Mouse (Mus musculus): ENCODE measurements at regions not wholly inside any gene's neighbourhood (a gene's known extent, or its start where the extent isn't known, plus 50 kb on each side); places are given as distances from the start of the nearest gene placed in this dataset.

- Histone ChIP-seq H3K9ac (ENCODE audit: low read length) (no peak overlapping the region), H3K9me3 (ENCODE audit: control insufficient read depth, low read length) (no peaks in the 10 kb centered on the region), H3K27ac (ENCODE audit: low read length) (no peak overlapping the region), H3K4me1 (replicated peaks; ENCODE audit: control insufficient read depth, insufficient read depth, low read length) (no peaks in the 10 kb centered on the region), H3K36me3 (ENCODE audit: control insufficient read depth, insufficient read depth, low read length) (no peaks in the 10 kb centered on the region), H3K27me3 (ENCODE audit: control insufficient read depth, insufficient read depth, low read depth, low read length) (no peaks in the 10 kb centered on the region), H3K4me3 (ENCODE audit: low read length) (no peak overlapping the region), H3K4me2 (ENCODE audit: low read depth, low read length) (no peak overlapping the region)
- WGBS: 51% methylated on average over 3 of the region's 3 CpGs
- ATAC-seq (ENCODE audit: low read depth): no peak
Observed at GRCm38 (mm10) chr4:110119874-110120273, 142.0 kb downstream of the Dmrta2 start.

- Histone ChIP-seq H3K9ac (ENCODE audit: low read length) (no peak overlapping the region), H3K27me3 (ENCODE audit: control insufficient read depth, insufficient read depth, low read depth, low read length) (no peaks in the 10 kb centered on the region), H3K4me1 (replicated peaks; ENCODE audit: control insufficient read depth, insufficient read depth, low read length) (no peaks in the 10 kb centered on the region), H3K4me3 (ENCODE audit: low read length) (no peak overlapping the region), H3K4me2 (ENCODE audit: low read depth, low read length) (no peak overlapping the region), H3K9me3 (ENCODE audit: control insufficient read depth, low read length) (no peaks in the 10 kb centered on the region), H3K27ac (ENCODE audit: low read length) (no peak overlapping the region), H3K36me3 (ENCODE audit: control insufficient read depth, insufficient read depth, low read length) (no peaks in the 10 kb centered on the region)
- no peak for ATAC-seq (ENCODE audit: low read depth)
- 66% methylated on average over 9 of the region's 9 CpGs for WGBS
Observed at GRCm38 (mm10) chr4:110120761-110121160, 142.9 kb downstream of the Dmrta2 start.

GRCm38 (mm10) chr4:110121447-110121846 lies 143.6 kb downstream of the Dmrta2 start:
- no peak overlapping the region for H3K4me2 ChIP-seq (ENCODE audit: low read depth, low read length)
- H3K9ac ChIP-seq (ENCODE audit: low read length): no peak overlapping the region
- ATAC-seq (ENCODE audit: low read depth): no peak
- no peak overlapping the region for H3K27ac ChIP-seq (ENCODE audit: low read length)
- no peaks in the 10 kb centered on the region for H3K4me1 ChIP-seq (replicated peaks; ENCODE audit: control insufficient read depth, insufficient read depth, low read length)
- no peaks in the 10 kb centered on the region for H3K9me3 ChIP-seq (ENCODE audit: control insufficient read depth, low read length)
- H3K36me3 ChIP-seq (ENCODE audit: control insufficient read depth, insufficient read depth, low read length): no peaks in the 10 kb centered on the region
- H3K4me3 ChIP-seq (ENCODE audit: low read length): no peak overlapping the region
- 32% methylated on average over 5 of the region's 5 CpGs for WGBS
- H3K27me3 ChIP-seq (ENCODE audit: control insufficient read depth, insufficient read depth, low read depth, low read length): no peaks in the 10 kb centered on the region

- ATAC-seq (ENCODE audit: low read depth): no peak
- H3K9me3 ChIP-seq (ENCODE audit: control insufficient read depth, low read length): no peaks in the 10 kb centered on the region
- H3K9ac ChIP-seq (ENCODE audit: low read length): no peak overlapping the region
- no peak overlapping the region for H3K4me3 ChIP-seq (ENCODE audit: low read length)
- no peak overlapping the region for H3K27ac ChIP-seq (ENCODE audit: low read length)
- no peaks in the 10 kb centered on the region for H3K4me1 ChIP-seq (replicated peaks; ENCODE audit: control insufficient read depth, insufficient read depth, low read length)
- H3K27me3 ChIP-seq (ENCODE audit: control insufficient read depth, insufficient read depth, low read depth, low read length): no peaks in the 10 kb centered on the region
- 54% methylated on average over 6 of the region's 6 CpGs for WGBS
- H3K4me2 ChIP-seq (ENCODE audit: low read depth, low read length): no peak overlapping the region
- no peaks in the 10 kb centered on the region for H3K36me3 ChIP-seq (ENCODE audit: control insufficient read depth, insufficient read depth, low read length)
Observed at GRCm38 (mm10) chr4:110125067-110125784, 147.4 kb downstream of the Dmrta2 start.

GRCm38 (mm10) chr4:110127941-110128520 lies 150.2 kb downstream of the Dmrta2 start:
- 75% methylated on average over 3 of the region's 3 CpGs for WGBS
- no peak overlapping the region for H3K27ac ChIP-seq (ENCODE audit: low read length)
- no peaks in the 10 kb centered on the region for H3K36me3 ChIP-seq (ENCODE audit: control insufficient read depth, insufficient read depth, low read length)
- no peak overlapping the region for H3K9ac ChIP-seq (ENCODE audit: low read length)
- no peaks in the 10 kb centered on the region for H3K27me3 ChIP-seq (ENCODE audit: control insufficient read depth, insufficient read depth, low read depth, low read length)
- no peak for ATAC-seq (ENCODE audit: low read depth)
- H3K4me1 ChIP-seq (replicated peaks; ENCODE audit: control insufficient read depth, insufficient read depth, low read length): no peaks in the 10 kb centered on the region
- no peaks in the 10 kb centered on the region for H3K9me3 ChIP-seq (ENCODE audit: control insufficient read depth, low read length)
- H3K4me2 ChIP-seq (ENCODE audit: low read depth, low read length): no peak overlapping the region
- no peak overlapping the region for H3K4me3 ChIP-seq (ENCODE audit: low read length)

GRCm38 (mm10) chr4:110128918-110129317 lies 151.1 kb downstream of the Dmrta2 start:
- no peak overlapping the region for H3K9ac ChIP-seq (ENCODE audit: low read length)
- H3K27me3 ChIP-seq (ENCODE audit: control insufficient read depth, insufficient read depth, low read depth, low read length): no peaks in the 10 kb centered on the region
- WGBS: 12% methylated on average over 1 of the region's 1 CpGs
- H3K27ac ChIP-seq (ENCODE audit: low read length): no peak overlapping the region
- no peaks in the 10 kb centered on the region for H3K9me3 ChIP-seq (ENCODE audit: control insufficient read depth, low read length)
- no peak overlapping the region for H3K4me2 ChIP-seq (ENCODE audit: low read depth, low read length)
- no peak for ATAC-seq (ENCODE audit: low read depth)
- H3K4me3 ChIP-seq (ENCODE audit: low read length): no peak overlapping the region
- H3K36me3 ChIP-seq (ENCODE audit: control insufficient read depth, insufficient read depth, low read length): no peaks in the 10 kb centered on the region
- no peaks in the 10 kb centered on the region for H3K4me1 ChIP-seq (replicated peaks; ENCODE audit: control insufficient read depth, insufficient read depth, low read length)

- no peaks in the 10 kb centered on the region for H3K36me3 ChIP-seq (ENCODE audit: control insufficient read depth, insufficient read depth, low read length)
- no peak overlapping the region for H3K27ac ChIP-seq (ENCODE audit: low read length)
- no peak overlapping the region for H3K4me2 ChIP-seq (ENCODE audit: low read depth, low read length)
- H3K27me3 ChIP-seq (ENCODE audit: control insufficient read depth, insufficient read depth, low read depth, low read length): no peaks in the 10 kb centered on the region
- H3K4me3 ChIP-seq (ENCODE audit: low read length): no peak overlapping the region
- no peak for ATAC-seq (ENCODE audit: low read depth)
- H3K9me3 ChIP-seq (ENCODE audit: control insufficient read depth, low read length): no peaks in the 10 kb centered on the region
- no peaks in the 10 kb centered on the region for H3K4me1 ChIP-seq (replicated peaks; ENCODE audit: control insufficient read depth, insufficient read depth, low read length)
- 52% methylated on average over 3 of the region's 3 CpGs for WGBS
- H3K9ac ChIP-seq (ENCODE audit: low read length): no peak overlapping the region
Observed at GRCm38 (mm10) chr4:110129518-110129917, 151.7 kb downstream of the Dmrta2 start.

- H3K4me3 ChIP-seq (ENCODE audit: low read length): no peak overlapping the region
- no peaks in the 10 kb centered on the region for H3K36me3 ChIP-seq (ENCODE audit: control insufficient read depth, insufficient read depth, low read length)
- 58% methylated on average over 4 of the region's 4 CpGs for WGBS
- no peak overlapping the region for H3K9ac ChIP-seq (ENCODE audit: low read length)
- H3K27ac ChIP-seq (ENCODE audit: low read length): no peak overlapping the region
- ATAC-seq (ENCODE audit: low read depth): no peak
- no peaks in the 10 kb centered on the region for H3K4me1 ChIP-seq (replicated peaks; ENCODE audit: control insufficient read depth, insufficient read depth, low read length)
- no peaks in the 10 kb centered on the region for H3K9me3 ChIP-seq (ENCODE audit: control insufficient read depth, low read length)
- H3K27me3 ChIP-seq (ENCODE audit: control insufficient read depth, insufficient read depth, low read depth, low read length): no peaks in the 10 kb centered on the region
- no peak overlapping the region for H3K4me2 ChIP-seq (ENCODE audit: low read depth, low read length)
Observed at GRCm38 (mm10) chr4:110132061-110132460, 154.2 kb downstream of the Dmrta2 start.

GRCm38 (mm10) chr4:110134036-110134435 lies 156.2 kb downstream of the Dmrta2 start:
- no peak overlapping the region for H3K4me3 ChIP-seq (ENCODE audit: low read length)
- no peak overlapping the region for H3K27ac ChIP-seq (ENCODE audit: low read length)
- H3K36me3 ChIP-seq (ENCODE audit: control insufficient read depth, insufficient read depth, low read length): no peaks in the 10 kb centered on the region
- no peak overlapping the region for H3K9ac ChIP-seq (ENCODE audit: low read length)
- no peaks in the 10 kb centered on the region for H3K4me1 ChIP-seq (replicated peaks; ENCODE audit: control insufficient read depth, insufficient read depth, low read length)
- WGBS: 23% methylated on average over 7 of the region's 7 CpGs
- no peak for ATAC-seq (ENCODE audit: low read depth)
- no peak overlapping the region for H3K4me2 ChIP-seq (ENCODE audit: low read depth, low read length)
- H3K9me3 ChIP-seq (ENCODE audit: control insufficient read depth, low read length): no peaks in the 10 kb centered on the region
- no peaks in the 10 kb centered on the region for H3K27me3 ChIP-seq (ENCODE audit: control insufficient read depth, insufficient read depth, low read depth, low read length)
